Mouse (Mus musculus) intestine, postnatal 0 days (tissue): ENCODE measurements around the gene Il1a. TPM values are rescaled to one million over a fixed set of nuclear protein-coding genes. Genes with fewer than 3 reads are reported as not detected.

Experiments used
- ATAC-seq: fragments of 200-750 bp; cut with Nextera tagmentation; 2 replicates; pipeline ENCODE4 v1.8.0; 2017; ENCODE audit warnings: mild to moderate bottlenecking, moderate TSS enrichment, moderate library complexity
- H3K27ac ChIP-seq: fragments of 300-500 bp; sonication (generic); 2 replicates; pipeline ENCODE4 v1.5.1; 2014; ENCODE audit warnings: mild to moderate bottlenecking, low read depth, low read length, moderate library complexity
- H3K27me3 ChIP-seq: fragments of 300-500 bp; sonication (generic); replicated peaks from 2 replicates; pipeline ENCODE4 v1.6.1; 2014; ENCODE audit warnings: low read length, mixed read lengths; ENCODE audit not compliant: control insufficient read depth, insufficient read depth
- H3K36me3 ChIP-seq: fragments of 300-500 bp; sonication (generic); 2 replicates; pipeline ENCODE4 v1.6.1; 2014; ENCODE audit warnings: mild to moderate bottlenecking, moderate library complexity; ENCODE audit not compliant: control insufficient read depth, insufficient read depth
- H3K4me1 ChIP-seq: fragments of 300-500 bp; sonication (generic); replicated peaks from 2 replicates; pipeline ENCODE4 v1.6.1; 2014; ENCODE audit warnings: antibody characterized with exemption, low read length, mixed read lengths; ENCODE audit not compliant: control insufficient read depth, insufficient read depth
- H3K4me2 ChIP-seq: fragments of 300-500 bp; sonication (generic); replicated peaks from 2 replicates; pipeline ENCODE4 v1.6.1; 2014; ENCODE audit warnings: low read depth, mild to moderate bottlenecking, moderate library complexity
- H3K4me3 ChIP-seq: fragments of 300-500 bp; sonication (generic); 2 replicates; pipeline ENCODE4 v1.5.1; 2014; ENCODE audit warnings: low read depth, low read length
- H3K9ac ChIP-seq: fragments of 300-500 bp; sonication (generic); 2 replicates; pipeline ENCODE4 v1.6.1; 2014; ENCODE audit warnings: mild to moderate bottlenecking, low read depth, low read length
- H3K9me3 ChIP-seq: fragments of 300-500 bp; sonication (generic); 2 replicates; pipeline ENCODE4 v1.6.1; 2016; ENCODE audit warnings: mixed run types; ENCODE audit not compliant: control insufficient read depth
- CTCF ChIP-seq: sonication (generic); IDR thresholded peaks from 2 replicates; pipeline ENCODE4 v1.5.1; 2016; ENCODE audit warnings: low read depth, mild to moderate bottlenecking, control low read depth, antibody characterized with exemption, moderate library complexity
- WGBS: fragments of 180-500 bp; shearing (Covaris S2); extraction: QIAGEN DNeasy Blood & Tissue Kit; methylation state at CpG from one replicate; pipeline ENCODE4 v1.1.7; 2014; 5-methylcytosine and 5-hydroxymethylcytosine counted together
- polyA plus RNA-seq: library from polyadenylated mRNA; unstranded; fragments of >200 nt; fragmentation: Nextera tagmentation; extraction: Ambion mirVana; gene quantifications from 2 replicates; pipeline ENCODE4 v1.2.1, GENCODE M21; 2015

Gene Il1a
- polyA plus RNA-seq, 1 experiment from 2014 or later: 10.2 TPM

GRCm38 (mm10) chr2:129260646-129261045 is 49.1 kb downstream of the Il1a start:
- Histone ChIP-seq H3K27me3 (0 out of 2 replicates have a peak, but pooled peaks cover 3% of the 10 kb centered on the region), H3K4me1 (no peaks in the 10 kb centered on the region; the same call in 1 of the 2 replicates), H3K9me3 (no peaks in the 10 kb centered on the region), H3K27ac (no peak overlapping the region), H3K36me3 (no peaks in the 10 kb centered on the region), H3K4me2 (no peak overlapping the region), H3K4me3 (no peak overlapping the region), H3K9ac (no peak overlapping the region)
- WGBS: 82% methylated on average over 3 of the region's 3 CpGs
- TF ChIP-seq CTCF: no peak
- no peak for ATAC-seq

- Histone ChIP-seq H3K4me2 (0 out of 2 replicates have a peak overlapping the region, but pooled peaks have one; percentile 13), H3K9ac (no peak overlapping the region), H3K36me3 (no peaks in the 10 kb centered on the region), H3K4me1 (no peaks in the 10 kb centered on the region; the same call in 1 of the 2 replicates), H3K27ac (0 out of 2 replicates have a peak overlapping the region, but pooled peaks have one; percentile 30), H3K9me3 (no peaks in the 10 kb centered on the region), H3K4me3 (no peak overlapping the region), H3K27me3 (0 out of 2 replicates have a peak, but pooled peaks cover 3% of the 10 kb centered on the region)
- ATAC-seq: no peak
- TF ChIP-seq CTCF: peak; percentile 98
- WGBS: 27% methylated on average over 7 of the region's 7 CpGs
Observed at GRCm38 (mm10) chr2:129258475-129259211, 51.1 kb downstream of the Il1a start.

GRCm38 (mm10) chr2:129258056-129258455 is 51.7 kb downstream of the Il1a start:
- Histone ChIP-seq H3K27ac (no peak overlapping the region), H3K4me3 (no peak overlapping the region), H3K27me3 (0 out of 2 replicates have a peak, but pooled peaks cover 3% of the 10 kb centered on the region), H3K9ac (no peak overlapping the region), H3K9me3 (no peaks in the 10 kb centered on the region), H3K4me1 (no peaks in the 10 kb centered on the region; the same call in 1 of the 2 replicates), H3K4me2 (no peak overlapping the region), H3K36me3 (no peaks in the 10 kb centered on the region)
- peak; percentile 78 for ATAC-seq
- TF ChIP-seq CTCF: no peak
- WGBS: 36% methylated on average over 3 of the region's 3 CpGs

GRCm38 (mm10) chr2:129256006-129256405 is 53.8 kb downstream of the Il1a start:
- no peak for ATAC-seq
- H3K4me3 ChIP-seq: no peak overlapping the region
- 71% methylated on average over 4 of the region's 4 CpGs for WGBS

GRCm38 (mm10) chr2:129254076-129254475 is 55.7 kb downstream of the Il1a start:
- TF ChIP-seq CTCF: no peak
- H3K9ac ChIP-seq: no peak overlapping the region
- H3K4me1 ChIP-seq: no peaks in the 10 kb centered on the region; the same call in 1 of the 2 replicates
- H3K4me3 ChIP-seq: no peak overlapping the region
- H3K36me3 ChIP-seq: no peaks in the 10 kb centered on the region
- H3K9me3 ChIP-seq: no peaks in the 10 kb centered on the region
- H3K27ac ChIP-seq: no peak overlapping the region
- 0 out of 2 replicates have a peak, but pooled peaks cover 3% of the 10 kb centered on the region for H3K27me3 ChIP-seq
- H3K4me2 ChIP-seq: no peak overlapping the region
- ATAC-seq: peak; percentile 52
- WGBS: 11% methylated on average over 2 of the region's 2 CpGs

More at GRCm38 (mm10) chr2:129256006-129256405, 53.8 kb downstream of the Il1a start:
- H3K27ac ChIP-seq: no peak overlapping the region
- no peak overlapping the region for H3K4me2 ChIP-seq
- H3K36me3 ChIP-seq: no peaks in the 10 kb centered on the region
- H3K9ac ChIP-seq: no peak overlapping the region
- no peaks in the 10 kb centered on the region for H3K9me3 ChIP-seq
- H3K4me1 ChIP-seq: no peaks in the 10 kb centered on the region; the same call in 1 of the 2 replicates
- TF ChIP-seq CTCF: no peak
- 0 out of 2 replicates have a peak, but pooled peaks cover 3% of the 10 kb centered on the region for H3K27me3 ChIP-seq

GRCm38 (mm10) chr2:129253631-129253970 is 56.2 kb downstream of the Il1a start:
- no peak for TF ChIP-seq CTCF
- no peak overlapping the region for H3K27ac ChIP-seq
- 0 out of 2 replicates have a peak, but pooled peaks cover 3% of the 10 kb centered on the region for H3K27me3 ChIP-seq
- H3K4me3 ChIP-seq: no peak overlapping the region
- 48% methylated on average over 2 of the region's 2 CpGs for WGBS
- H3K4me1 ChIP-seq: no peaks in the 10 kb centered on the region; the same call in 1 of the 2 replicates
- H3K9ac ChIP-seq: no peak overlapping the region
- H3K36me3 ChIP-seq: no peaks in the 10 kb centered on the region
- H3K4me2 ChIP-seq: no peak overlapping the region
- ATAC-seq: no peak
- H3K9me3 ChIP-seq: no peaks in the 10 kb centered on the region
